Mouse (Mus musculus) C3H10T1/2 (cell line): Measurements from ENCODE around the gene Patl2. TPM values are rescaled to one million over a fixed set of nuclear protein-coding genes. Genes with fewer than 3 reads are reported as not detected.

ENCODE experiments used
- polyA plus RNA-seq, 2 experiments: library from polyadenylated mRNA; unstranded; fragments of >200 nt; fragmentation: generic; extraction: Trizol; gene quantifications; one replicate each; pipeline ENCODE4 v1.2.1; 2012; ENCODE audit warnings: missing spikeins in 2 of 2

Patl2 gene
- polyA plus RNA-seq, result under 1 TPM in 1 of 2 experiments, not detected in 1; 0.04 TPM

DNA sequence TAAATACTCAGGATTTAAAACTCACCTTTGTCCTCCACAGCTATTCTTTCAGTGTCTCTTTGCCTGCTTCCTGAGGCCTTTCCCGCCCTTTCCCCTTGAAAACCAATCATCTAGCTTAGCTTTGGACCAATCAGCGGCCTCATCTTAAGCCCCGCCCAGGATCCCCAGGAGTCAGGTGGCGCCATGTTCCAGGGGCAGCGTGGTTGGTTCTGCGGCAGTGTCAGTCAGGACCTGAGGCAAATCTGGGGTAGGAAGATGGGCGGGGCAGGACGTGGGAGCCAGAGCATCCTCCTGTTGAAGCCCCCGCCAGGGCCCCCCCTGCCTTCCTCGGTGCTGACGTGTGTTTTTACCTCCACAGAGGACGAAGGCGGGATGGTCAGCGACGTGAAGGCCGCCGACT is at the start of gene Patl2, which contains the start of gene Terb2:
TSS of gene Patl2 (minus strand) at position 84 of the 400 bp plus-strand sequence.
TSS of gene Terb2 (plus strand) at position 167 of the 400 bp plus-strand sequence.

DNA sequence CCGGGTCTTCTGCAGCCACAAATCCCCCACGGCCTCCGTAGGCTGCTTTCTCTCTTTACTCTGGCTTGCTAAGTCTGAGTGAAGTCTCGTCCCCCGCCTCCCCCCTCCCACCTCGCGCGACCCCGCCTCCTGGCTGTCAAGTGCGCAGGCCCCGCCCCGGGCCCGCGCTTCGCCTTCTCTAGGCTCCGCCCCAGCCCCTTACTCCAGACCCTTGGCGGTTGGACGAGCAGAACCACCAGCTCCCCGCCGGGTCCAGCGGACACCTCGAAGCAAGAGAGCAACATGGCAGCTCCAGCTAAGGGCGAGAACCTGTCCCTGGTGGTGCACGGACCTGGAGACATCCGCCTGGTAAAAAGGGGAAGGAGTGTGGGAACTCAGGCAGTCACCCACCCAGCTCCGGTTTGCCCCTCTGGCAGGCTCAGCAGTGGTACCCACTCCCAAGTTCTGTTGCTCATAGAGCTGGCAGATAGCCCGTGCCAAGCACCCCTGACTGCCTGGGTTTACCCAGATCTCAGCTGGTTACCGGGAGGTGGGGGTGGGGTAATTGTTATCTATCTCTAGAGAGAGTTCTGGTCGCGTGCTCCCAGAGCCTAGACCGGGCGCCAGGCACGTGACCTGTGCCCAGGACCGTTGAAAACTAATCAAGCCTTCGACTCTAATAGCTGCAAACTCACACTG is 48.8 kb upstream of the Patl2 start, which contains the start of gene Sord:
TSS of gene Sord (plus strand) at position 139 of the 678 bp plus-strand sequence.

DNA sequence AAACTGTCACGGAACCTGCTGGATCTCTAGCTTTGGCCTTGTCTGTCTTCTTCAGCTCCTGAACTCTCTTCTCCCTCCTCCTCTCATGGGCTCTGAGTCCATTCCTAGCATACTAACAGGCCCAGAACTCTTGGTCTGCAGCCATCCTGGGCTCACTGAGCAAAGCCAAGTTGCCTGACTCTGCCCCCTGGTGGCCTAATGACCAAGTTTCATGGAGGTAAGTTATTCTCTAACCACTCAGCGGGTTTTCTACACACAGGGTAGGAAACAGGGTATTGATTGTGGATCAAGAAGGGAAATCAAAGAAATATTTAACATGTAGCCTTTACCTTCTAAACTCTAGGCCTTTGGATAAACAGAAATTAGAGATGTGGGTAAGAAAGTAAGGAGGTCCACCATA is 25.3 kb downstream of the Patl2 start, which contains the start of gene Trim69:
TSS of gene Trim69 (plus strand) at position 21 of the 400 bp plus-strand sequence.

DNA sequence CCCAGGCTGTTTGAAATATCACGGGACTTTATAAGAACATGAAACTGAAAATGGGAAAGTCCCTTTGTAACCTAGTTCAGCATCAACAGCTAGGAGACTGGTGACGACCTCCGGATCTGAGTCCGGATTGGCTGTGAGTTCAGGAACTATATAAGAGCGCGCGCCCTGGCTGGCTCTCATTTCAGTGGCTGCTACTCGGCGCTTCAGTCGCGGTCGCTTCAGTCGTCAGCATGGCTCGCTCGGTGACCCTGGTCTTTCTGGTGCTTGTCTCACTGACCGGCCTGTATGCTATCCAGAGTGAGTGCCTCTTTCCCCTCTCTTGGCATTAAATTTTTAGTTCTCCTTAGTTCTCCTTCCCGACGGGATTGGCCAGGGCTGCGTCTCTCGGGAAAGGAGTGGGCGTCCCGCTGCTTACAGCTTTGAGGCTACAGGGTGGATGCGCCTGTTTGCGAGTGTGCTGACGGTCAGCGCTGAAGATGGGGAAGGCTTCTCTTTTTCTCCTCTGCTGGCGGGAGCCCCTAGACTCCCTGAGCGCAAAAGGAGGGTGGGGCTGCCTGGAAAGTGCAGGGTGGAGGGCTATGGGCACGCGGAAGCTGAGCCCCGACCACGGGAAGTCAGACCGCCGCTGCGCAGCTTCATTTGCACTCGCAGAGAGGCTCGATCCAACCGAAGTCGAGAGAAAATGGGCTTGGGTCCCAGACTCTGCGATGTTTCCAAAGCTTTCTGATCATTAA is 38.3 kb downstream of the Patl2 start, which contains the start of gene B2m:
TSS of gene B2m (plus strand) at position 179 of the 734 bp plus-strand sequence.

DNA sequence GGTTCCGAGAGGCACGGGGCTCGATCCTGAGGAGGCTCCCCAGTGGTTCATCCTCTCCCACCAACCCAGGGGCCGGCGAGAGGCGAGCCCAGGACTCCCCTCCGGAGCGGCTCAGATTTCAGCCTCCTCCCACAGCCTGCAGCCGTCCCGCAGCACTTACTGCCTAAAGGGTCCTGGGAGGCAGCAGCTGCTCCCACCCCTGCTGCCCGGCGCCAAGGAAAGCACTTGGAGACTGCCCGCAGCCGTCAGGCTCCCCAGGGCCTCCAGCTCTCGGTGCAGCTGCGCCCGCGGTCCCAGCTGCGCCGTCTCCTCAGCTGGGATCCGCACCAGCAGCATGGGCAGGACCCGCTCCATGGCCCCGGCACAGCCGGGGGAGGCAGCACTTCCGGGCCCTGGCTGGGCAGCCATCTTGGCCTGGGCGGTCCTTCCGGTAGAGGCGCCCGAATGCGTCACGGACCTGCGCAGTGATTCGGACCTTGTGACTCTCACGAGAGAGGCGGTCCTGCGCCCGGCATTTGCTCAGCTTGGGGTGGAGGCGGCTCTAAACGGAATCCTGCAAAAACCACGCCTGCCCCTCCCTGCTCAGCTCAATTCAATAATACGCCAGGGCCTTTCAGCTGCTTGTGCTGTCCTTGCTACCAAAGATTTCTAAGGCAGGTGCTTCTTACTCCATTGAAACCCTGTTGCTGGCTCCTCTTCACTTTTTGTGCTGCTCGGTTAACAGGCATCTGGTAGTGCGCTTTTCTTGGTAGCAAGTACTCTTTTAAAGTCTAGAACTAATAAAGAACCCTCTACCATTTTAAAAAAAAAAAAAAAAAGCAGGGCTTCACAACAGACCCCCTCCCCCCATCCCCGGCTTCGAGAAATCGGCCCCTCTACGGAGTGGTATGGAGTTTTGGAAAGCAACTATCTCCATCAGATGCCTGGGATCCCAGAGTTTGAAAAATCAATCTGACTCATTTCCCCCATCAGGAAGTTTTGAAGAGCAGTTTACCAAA is 67.7 kb downstream of the Patl2 start, which contains the start of gene Spg11:
TSS of gene Spg11 (minus strand) at position 426 of the 998 bp plus-strand sequence.

Other genes with a start within 250 kb of the Patl2 start
- 1 to 10 TPM in 1 of 2 experiments, under 1 TPM in 1; 0.15 to 2.5 TPM for gene Ctdspl2, start 230.2 kb downstream of the Patl2 start, polyA plus RNA-seq
- under 1 TPM; 0.02 TPM for gene Mageb3, start 230.1 kb downstream of the Patl2 start, polyA plus RNA-seq
- gene Eif3j1, start 157.6 kb downstream of the Patl2 start, polyA plus RNA-seq, result 1 to 10 TPM in 1 of 2 experiments, under 1 TPM in 1; 0.87 to 2.5 TPM
- 1 to 10 TPM; 1.0 to 6.2 TPM for gene Spg11, start 67.8 kb downstream of the Patl2 start, polyA plus RNA-seq
- gene B2m, start 38.5 kb downstream of the Patl2 start, polyA plus RNA-seq, result 100 to 1,000 TPM; 249 to 350 TPM
- gene Trim69, start 25.5 kb downstream of the Patl2 start, polyA plus RNA-seq, result under 1 TPM; 0.02 to 0.08 TPM
- gene Terb2, start 83 bp upstream of the Patl2 start, polyA plus RNA-seq, result not detected
- 10 to 100 TPM; 18.1 to 71.8 TPM for gene Sord, start 48.6 kb upstream of the Patl2 start, polyA plus RNA-seq
- under 1 TPM; 0.04 to 0.06 TPM for gene Duox2, start 112.3 kb upstream of the Patl2 start, polyA plus RNA-seq
- gene Duoxa2, start 112.7 kb upstream of the Patl2 start, polyA plus RNA-seq, result not detected
- 1 to 10 TPM in 1 of 2 experiments, under 1 TPM in 1; 0.72 to 4.2 TPM for gene Duoxa1, start 127.5 kb upstream of the Patl2 start, polyA plus RNA-seq
- under 1 TPM; 0.06 to 0.41 TPM for gene Duox1, start 129.5 kb upstream of the Patl2 start, polyA plus RNA-seq
- 10 to 100 TPM; 29.9 to 36.6 TPM for gene Shf, start 183.0 kb upstream of the Patl2 start, polyA plus RNA-seq
- under 1 TPM; 0.01 to 0.02 TPM for gene Slc28a2, start 240.3 kb upstream of the Patl2 start, polyA plus RNA-seq